Mouse (Mus musculus): ENCODE measurements around the gene Efcab6.
"Not testable (repeated sequence)": the region's sequence is repeated elsewhere in the genome, so short reads cannot be mapped to it uniquely, and the experiment has no call there.

Gene Efcab6

GRCm38 (mm10) chr15:84065140-84065539, at the start of gene Efcab6:
Gene Efcab6 (minus strand): TSS chr15:84065379.
- DNase-seq = no peak

- no peak for DNase-seq
These were observed 48.7 kb upstream of the Efcab6 start for GRCm38 (mm10) chr15:84113873-84114272.

GRCm38 (mm10) chr15:84108899-84109298, 43.7 kb upstream of the Efcab6 start:
- no peak for DNase-seq

- DNase-seq = no peak
These were observed 40.8 kb upstream of the Efcab6 start for GRCm38 (mm10) chr15:84105924-84106500.

- DNase-seq = no peak
These were observed 40.1 kb upstream of the Efcab6 start, which contains the start of gene Sult4a1 for GRCm38 (mm10) chr15:84105105-84105923. Gene Sult4a1 (minus strand): TSS chr15:84105754.

- DNase-seq = no peak
These were observed 39.4 kb upstream of the Efcab6 start for GRCm38 (mm10) chr15:84104626-84105025.

GRCm38 (mm10) chr15:84097536-84097935, 32.4 kb upstream of the Efcab6 start:
- DNase-seq = not testable (repeated sequence)

- DNase-seq = no peak
These were observed 30.9 kb upstream of the Efcab6 start for GRCm38 (mm10) chr15:84096051-84096450.

- DNase-seq = no peak
These were observed 29.7 kb upstream of the Efcab6 start for GRCm38 (mm10) chr15:84094921-84095320.

GRCm38 (mm10) chr15:84086775-84087174, 21.6 kb upstream of the Efcab6 start:
- no peak for DNase-seq

GRCm38 (mm10) chr15:84086364-84086763, 21.2 kb upstream of the Efcab6 start:
- no peak for DNase-seq

GRCm38 (mm10) chr15:84080069-84080468, 14.9 kb upstream of the Efcab6 start:
- peak; percentile 77 for DNase-seq

- DNase-seq = no peak
These were observed 14.3 kb upstream of the Efcab6 start for GRCm38 (mm10) chr15:84079519-84079918.

GRCm38 (mm10) chr15:84078667-84079066, 13.5 kb upstream of the Efcab6 start:
- DNase-seq = no peak

GRCm38 (mm10) chr15:84077151-84077550, 12.0 kb upstream of the Efcab6 start:
- no peak for DNase-seq

- peak; percentile 21 for DNase-seq
These were observed 9.6 kb upstream of the Efcab6 start for GRCm38 (mm10) chr15:84074705-84075185.

- DNase-seq = peak; percentile 62
These were observed 8.9 kb upstream of the Efcab6 start for GRCm38 (mm10) chr15:84073911-84074704.

GRCm38 (mm10) chr15:84073058-84073457, 7.9 kb upstream of the Efcab6 start:
- no peak for DNase-seq

- DNase-seq = peak; percentile 77
These were observed 7.0 kb upstream of the Efcab6 start for GRCm38 (mm10) chr15:84072226-84072625.

- DNase-seq = no peak
These were observed 5.0 kb upstream of the Efcab6 start for GRCm38 (mm10) chr15:84070116-84070676.

GRCm38 (mm10) chr15:84069455-84070050, 4.4 kb upstream of the Efcab6 start:
- DNase-seq = no peak

GRCm38 (mm10) chr15:84065701-84066100, 522 bp upstream of the Efcab6 start:
- DNase-seq = no peak

GRCm38 (mm10) chr15:84058841-84059240, 6.3 kb downstream of the Efcab6 start:
- DNase-seq = no peak

All from lung, postnatal 10 days (tissue).